Mouse (Mus musculus) midbrain, postnatal 0 days (tissue): ENCODE measurements around the gene Gm20388. TPM values are rescaled to one million over a fixed set of nuclear protein-coding genes. Genes with fewer than 3 reads are reported as not detected.

Experiments
- ATAC-seq: fragments of 200-750 bp; cut with Nextera tagmentation; 2 replicates; pipeline ENCODE4 v1.8.0; 2017; ENCODE audit warnings: moderate number of reproducible peaks, mild to moderate bottlenecking, moderate TSS enrichment, moderate library complexity; ENCODE audit not compliant: low FRiP score
- DNase-seq: peaks from one replicate; pipeline ENCODE4 v3.0.0-alpha.2; 2015; ENCODE audit warnings: low spot score
- H3K27ac ChIP-seq: fragments of 300-500 bp; sonication (generic); 2 replicates; pipeline ENCODE4 v1.5.1; 2014; ENCODE audit warnings: low read depth, mild to moderate bottlenecking, low read length, mixed read lengths
- H3K27me3 ChIP-seq: fragments of 300-500 bp; sonication (generic); 2 replicates; pipeline ENCODE4 v1.6.1; 2014; ENCODE audit warnings: low read length, control low read depth, mixed read lengths; ENCODE audit not compliant: insufficient read depth
- H3K36me3 ChIP-seq: fragments of 300-500 bp; sonication (generic); 2 replicates; pipeline ENCODE4 v1.6.1; 2014; ENCODE audit warnings: low read length, control low read depth, mixed read lengths; ENCODE audit not compliant: insufficient read depth
- H3K4me1 ChIP-seq: fragments of 300-500 bp; sonication (generic); 2 replicates; pipeline ENCODE4 v1.6.1; 2014; ENCODE audit warnings: mild to moderate bottlenecking, control low read depth, antibody characterized with exemption, low read length, mixed read lengths; ENCODE audit not compliant: insufficient read depth
- H3K4me2 ChIP-seq: fragments of 300-500 bp; sonication (generic); 2 replicates; pipeline ENCODE4 v1.6.1; 2014; ENCODE audit warnings: low read depth, mild to moderate bottlenecking, low read length, mixed read lengths; ENCODE audit not compliant: poor library complexity, severe bottlenecking
- H3K4me3 ChIP-seq: fragments of 300-500 bp; sonication (generic); 2 replicates; pipeline ENCODE4 v1.5.1; 2014; ENCODE audit warnings: low read depth, mild to moderate bottlenecking, low read length, moderate library complexity
- H3K9ac ChIP-seq: fragments of 300-500 bp; sonication (generic); replicated peaks from 2 replicates; pipeline ENCODE4 v1.6.1; 2014; ENCODE audit warnings: mild to moderate bottlenecking, low read length, moderate library complexity, mixed read lengths; ENCODE audit not compliant: poor library complexity, severe bottlenecking
- H3K9me3 ChIP-seq: fragments of 300-500 bp; sonication (generic); 2 replicates; pipeline ENCODE4 v1.6.1; 2016; ENCODE audit warnings: low read length, control low read depth
- CTCF ChIP-seq: IDR thresholded peaks from 2 replicates; pipeline ENCODE4 v1.5.1; 2016; ENCODE audit warnings: antibody characterized with exemption, mild to moderate bottlenecking
- WGBS: fragments of 180-500 bp; shearing (Covaris S2); extraction: QIAGEN DNeasy Blood & Tissue Kit; methylation state at CpG from one replicate; pipeline ENCODE4 v1.1.7; 2014; 5-methylcytosine and 5-hydroxymethylcytosine counted together
- polyA plus RNA-seq: library from polyadenylated mRNA; unstranded; fragments of >200 nt; fragmentation: Nextera tagmentation; extraction: Ambion mirVana; gene quantifications from 2 replicates; pipeline ENCODE4 v1.2.1, GENCODE M21; 2015
- total RNA-seq: library from RNA; depleted of rRNA; stranded (reverse); fragments of >200 nt; gene quantifications from 2 replicates; pipeline ENCODE4 v1.2.3, GENCODE M21; 2014

Gene Gm20388
- total and polyA plus RNA-seq, 2 experiments from 2014 or later, result 74.2 TPM; not detected in 1

DNA sequence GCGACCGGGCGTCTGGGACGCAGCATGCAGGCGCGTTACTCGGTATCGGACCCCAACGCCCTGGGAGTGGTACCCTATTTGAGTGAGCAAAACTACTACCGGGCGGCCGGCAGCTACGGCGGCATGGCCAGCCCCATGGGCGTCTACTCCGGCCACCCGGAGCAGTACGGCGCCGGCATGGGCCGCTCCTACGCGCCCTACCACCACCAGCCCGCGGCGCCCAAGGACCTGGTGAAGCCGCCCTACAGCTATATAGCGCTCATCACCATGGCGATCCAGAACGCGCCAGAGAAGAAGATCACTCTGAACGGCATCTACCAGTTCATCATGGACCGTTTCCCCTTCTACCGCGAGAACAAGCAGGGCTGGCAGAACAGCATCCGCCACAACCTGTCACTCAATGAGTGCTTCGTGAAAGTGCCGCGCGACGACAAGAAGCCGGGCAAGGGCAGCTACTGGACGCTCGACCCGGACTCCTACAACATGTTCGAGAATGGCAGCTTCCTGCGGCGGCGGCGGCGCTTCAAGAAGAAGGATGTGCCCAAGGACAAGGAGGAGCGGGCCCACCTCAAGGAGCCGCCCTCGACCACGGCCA, 1206.0 kb downstream of the Gm20388 start:
- TF ChIP-seq CTCF, result no peak
- no peak for DNase-seq

DNA sequence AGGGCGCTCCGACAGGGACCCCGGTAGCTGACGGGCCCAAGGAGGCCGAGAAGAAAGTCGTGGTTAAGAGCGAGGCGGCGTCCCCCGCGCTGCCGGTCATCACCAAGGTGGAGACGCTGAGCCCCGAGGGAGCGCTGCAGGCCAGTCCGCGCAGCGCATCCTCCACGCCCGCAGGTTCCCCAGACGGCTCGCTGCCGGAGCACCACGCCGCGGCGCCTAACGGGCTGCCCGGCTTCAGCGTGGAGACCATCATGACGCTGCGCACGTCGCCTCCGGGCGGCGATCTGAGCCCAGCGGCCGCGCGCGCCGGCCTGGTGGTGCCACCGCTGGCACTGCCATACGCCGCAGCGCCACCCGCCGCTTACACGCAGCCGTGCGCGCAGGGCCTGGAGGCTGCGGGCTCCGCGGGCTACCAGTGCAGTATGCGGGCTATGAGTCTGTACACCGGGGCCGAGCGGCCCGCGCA, 1206.6 kb downstream of the Gm20388 start:
- Histone ChIP-seq H3K27ac (no peak overlapping the region), H3K4me1 (peaks cover 2% of the 10 kb centered on the region; the same call in 1 of the 2 replicates), H3K9ac (no peak overlapping the region), H3K27me3 (peaks cover 73% of the 10 kb centered on the region), H3K4me2 (peak overlapping the region; percentile 23; the same call in 1 of the 2 replicates), H3K9me3 (no peaks in the 10 kb centered on the region), H3K4me3 (peak overlapping the region; percentile 29), H3K36me3 (no peaks in the 10 kb centered on the region)
- ATAC-seq (no peak), DNase-seq (no peak)
- WGBS, result under 1% methylated on average over 35 of the region's 62 CpGs
- peak; percentile 10; the same call in 1 of the 2 replicates for TF ChIP-seq CTCF

More for the DNA sequence above, 1206.0 kb downstream of the Gm20388 start:
- WGBS, result 1% methylated on average over 54 of the region's 55 CpGs
- Histone ChIP-seq H3K9ac (no peak overlapping the region), H3K27ac (no peak overlapping the region), H3K4me3 (peak overlapping the region; percentile 29), H3K4me1 (peaks cover 2% of the 10 kb centered on the region; the same call in 1 of the 2 replicates), H3K9me3 (no peaks in the 10 kb centered on the region), H3K27me3 (peaks cover 68% of the 10 kb centered on the region), H3K36me3 (no peaks in the 10 kb centered on the region), H3K4me2 (peak overlapping the region; percentile 45)
- ATAC-seq, result no peak

DNA sequence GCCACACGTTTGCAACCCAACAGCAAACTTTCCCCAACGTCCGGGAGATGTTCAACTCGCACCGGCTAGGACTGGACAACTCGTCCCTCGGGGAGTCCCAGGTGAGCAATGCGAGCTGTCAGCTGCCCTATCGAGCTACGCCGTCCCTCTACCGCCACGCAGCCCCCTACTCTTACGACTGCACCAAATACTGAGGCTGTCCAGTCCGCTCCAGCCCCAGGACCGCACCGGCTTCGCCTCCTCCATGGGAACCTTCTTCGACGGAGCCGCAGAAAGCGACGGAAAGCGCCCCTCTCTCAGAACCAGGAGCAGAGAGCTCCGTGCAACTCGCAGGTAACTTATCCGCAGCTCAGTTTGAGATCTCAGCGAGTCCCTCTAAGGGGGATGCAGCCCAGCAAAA, 1207.3 kb downstream of the Gm20388 start:
- Histone ChIP-seq H3K27ac (no peak overlapping the region), H3K4me2 (0 out of 2 replicates have a peak overlapping the region, but pooled peaks have one; percentile 23), H3K36me3 (no peaks in the 10 kb centered on the region), H3K27me3 (peaks cover 80% of the 10 kb centered on the region), H3K9me3 (no peaks in the 10 kb centered on the region), H3K9ac (no peak overlapping the region; the same call in 1 of the 2 replicates), H3K4me3 (peak overlapping the region; percentile 29; the same call in 1 of the 2 replicates), H3K4me1 (peaks cover 2% of the 10 kb centered on the region; the same call in 1 of the 2 replicates)
- ATAC-seq (no peak), DNase-seq (no peak)
- under 1% methylated on average over 28 of the region's 28 CpGs for WGBS
- TF ChIP-seq CTCF, result no peak

DNA sequence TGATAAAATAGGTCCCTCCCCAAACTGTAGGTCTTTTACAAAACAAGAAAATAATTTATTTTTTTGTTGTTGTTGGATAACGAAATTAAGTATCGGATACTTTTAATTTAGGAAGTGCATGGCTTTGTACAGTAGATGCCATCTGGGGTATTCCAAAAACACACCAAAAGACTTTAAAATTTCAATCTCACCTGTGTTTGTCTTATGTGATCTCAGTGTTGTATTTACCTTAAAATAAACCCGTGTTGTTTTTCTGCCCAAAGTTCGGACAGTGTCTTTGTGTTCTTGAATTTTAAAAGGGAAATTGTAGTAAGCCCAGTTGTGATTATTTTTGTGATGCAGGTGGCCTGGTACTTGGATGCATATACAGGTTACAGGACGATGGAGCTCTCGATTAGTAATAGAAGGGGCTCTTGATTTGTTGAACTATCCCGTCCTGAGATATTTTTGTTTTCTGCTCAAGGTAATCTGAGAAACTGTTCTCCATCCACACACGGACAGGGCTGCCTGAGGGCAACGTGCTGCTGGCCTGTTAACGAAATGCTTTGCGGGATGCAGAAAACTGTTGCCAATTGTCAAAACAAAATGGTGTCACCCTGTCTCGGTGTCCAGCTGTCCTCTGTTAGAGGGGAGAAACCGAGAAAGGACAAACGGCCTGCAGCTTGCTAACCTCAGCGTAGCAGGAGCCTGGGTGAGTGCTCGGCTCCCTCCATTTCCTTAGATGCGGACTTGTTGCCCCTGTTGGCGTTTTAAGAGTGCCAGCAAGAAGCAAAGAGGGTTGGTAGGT, 1208.2 kb downstream of the Gm20388 start:
- no peak for ATAC-seq
- Histone ChIP-seq H3K36me3 (no peaks in the 10 kb centered on the region), H3K9ac (no peak overlapping the region), H3K27ac (no peak overlapping the region), H3K9me3 (no peaks in the 10 kb centered on the region), H3K4me3 (no peak overlapping the region), H3K4me2 (no peak overlapping the region), H3K27me3 (peaks cover 85% of the 10 kb centered on the region), H3K4me1 (peaks cover 2% of the 10 kb centered on the region; the same call in 1 of the 2 replicates)
- DNase-seq, result no peak
- TF ChIP-seq CTCF, result no peak
- WGBS, result 2% methylated on average over 18 of the region's 18 CpGs

DNA sequence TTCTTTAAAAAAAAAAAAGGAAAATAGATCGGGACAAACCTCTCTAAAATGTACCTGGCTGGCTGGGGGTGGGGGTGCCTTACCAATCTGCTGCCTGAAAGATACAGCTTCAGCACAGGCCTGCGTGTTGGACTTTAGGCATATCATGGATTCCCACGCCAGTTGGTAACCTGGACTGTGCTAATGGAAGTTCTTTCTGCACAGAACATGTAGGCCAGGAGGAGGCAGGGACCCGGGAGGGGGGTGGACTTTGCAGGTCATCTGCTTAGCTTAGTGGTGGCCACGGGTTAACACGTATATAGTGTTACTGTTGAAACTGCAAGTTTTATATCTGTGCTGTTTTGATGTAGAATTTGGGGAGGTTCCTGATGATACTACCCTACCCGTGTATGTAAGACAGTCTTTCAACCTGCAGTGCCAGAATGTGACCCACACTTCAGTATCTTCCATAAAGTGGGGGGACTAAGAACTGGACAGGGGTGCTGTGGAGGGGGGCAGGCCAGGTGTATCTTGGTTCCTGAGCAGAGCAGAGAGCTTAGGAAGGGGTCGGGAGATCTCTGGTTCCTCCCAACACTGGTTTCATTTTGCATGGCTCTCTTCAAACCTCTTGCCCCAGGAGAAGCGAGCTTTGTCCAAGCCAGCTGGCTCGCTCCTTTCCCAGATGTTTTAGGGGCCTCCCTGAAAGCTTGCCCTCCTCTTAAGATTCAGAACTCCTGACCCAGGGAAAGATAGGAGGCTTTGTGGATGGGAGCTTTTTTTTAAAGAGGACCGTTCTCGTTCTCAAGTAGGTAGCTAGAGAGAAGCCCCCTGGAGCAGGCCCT, 1209.2 kb downstream of the Gm20388 start:
- 7% methylated on average over 12 of the region's 12 CpGs for WGBS
- no peak for TF ChIP-seq CTCF
- Histone ChIP-seq H3K36me3 (no peaks in the 10 kb centered on the region), H3K4me1 (peaks cover 2% of the 10 kb centered on the region; the same call in 1 of the 2 replicates), H3K9ac (no peak overlapping the region), H3K27me3 (peaks cover 87% of the 10 kb centered on the region), H3K9me3 (no peaks in the 10 kb centered on the region), H3K27ac (no peak overlapping the region), H3K4me2 (no peak overlapping the region), H3K4me3 (no peak overlapping the region)
- DNase-seq, result no peak
- no peak for ATAC-seq
